Mouse (Mus musculus) stomach, embryonic 16.5 days (tissue): ENCODE measurements around the gene Ncaph. TPM values are rescaled to one million over a fixed set of nuclear protein-coding genes. Genes with fewer than 3 reads are reported as not detected.

Experiments
- ATAC-seq: fragments of 200-750 bp; cut with Nextera tagmentation; 2 replicates; pipeline ENCODE4 v1.8.0; 2017; ENCODE audit warnings: moderate number of reproducible peaks, moderate TSS enrichment; ENCODE audit not compliant: insufficient read depth, low FRiP score
- H3K27ac ChIP-seq: fragments of 300-500 bp; sonication (generic); 2 replicates; pipeline ENCODE4 v1.5.1; 2014; ENCODE audit warnings: low read length
- H3K27me3 ChIP-seq: fragments of 300-500 bp; sonication (generic); 2 replicates; pipeline ENCODE4 v1.6.1; 2014; ENCODE audit warnings: low read length, control low read depth, mixed read lengths; ENCODE audit not compliant: control insufficient read depth, insufficient read depth
- H3K36me3 ChIP-seq: fragments of 300-500 bp; sonication (generic); 2 replicates; pipeline ENCODE4 v1.6.1; 2014; ENCODE audit warnings: low read length; ENCODE audit not compliant: control insufficient read depth, insufficient read depth
- H3K4me1 ChIP-seq: fragments of 300-500 bp; sonication (generic); 2 replicates; pipeline ENCODE4 v1.6.1; 2014; ENCODE audit warnings: low read length, control low read depth, mixed read lengths; ENCODE audit not compliant: control insufficient read depth, insufficient read depth
- H3K4me2 ChIP-seq: fragments of 300-500 bp; sonication (generic); 2 replicates; pipeline ENCODE4 v1.6.1; 2014; ENCODE audit warnings: low read depth, low read length, mixed read lengths
- H3K4me3 ChIP-seq: fragments of 300-500 bp; sonication (generic); replicated peaks from 2 replicates; pipeline ENCODE4 v1.5.1; 2014; ENCODE audit warnings: mild to moderate bottlenecking, low read length
- H3K9ac ChIP-seq: fragments of 300-500 bp; sonication (generic); 2 replicates; pipeline ENCODE4 v1.6.1; 2014; ENCODE audit warnings: low read length
- H3K9me3 ChIP-seq: fragments of 300-500 bp; sonication (generic); replicated peaks from 2 replicates; pipeline ENCODE4 v1.6.1; 2016; ENCODE audit warnings: low read length, control low read depth; ENCODE audit not compliant: control insufficient read depth
- WGBS: fragments of 180-500 bp; shearing (Covaris S2); extraction: QIAGEN DNeasy Blood & Tissue Kit; methylation state at CpG from one replicate; pipeline ENCODE4 v1.1.7; 2014; 5-methylcytosine and 5-hydroxymethylcytosine counted together
- polyA plus RNA-seq: library from polyadenylated mRNA; unstranded; fragments of >200 nt; fragmentation: Nextera tagmentation; extraction: Ambion mirVana; gene quantifications from 2 replicates; pipeline ENCODE4 v1.2.1, GENCODE M21; 2015

Ncaph gene
- polyA plus RNA-seq, 1 experiment from 2014 or later = 66.1 TPM

DNA sequence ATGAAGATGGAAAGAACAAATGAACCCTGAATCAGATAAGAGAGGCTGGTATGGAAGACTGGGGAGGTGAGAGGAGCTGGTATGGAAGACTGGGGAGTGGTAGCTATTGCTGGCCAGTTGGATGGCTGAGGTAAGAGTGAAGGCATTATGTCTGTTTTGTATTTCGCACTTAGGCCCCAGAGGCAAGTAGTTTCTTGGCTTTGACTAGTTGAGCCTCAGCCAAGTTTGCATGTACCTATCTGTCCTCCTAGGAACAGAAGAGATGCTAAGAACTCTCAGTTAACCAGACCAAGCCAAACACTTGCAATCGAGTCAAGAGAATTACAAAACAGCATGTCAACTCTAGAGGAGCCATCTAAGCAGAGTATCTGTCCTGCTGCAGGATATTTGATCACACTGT, 59.6 kb downstream of the Ncaph start:
- H3K27ac ChIP-seq = no peak overlapping the region
- 90% methylated on average over 2 of the region's 2 CpGs for WGBS
- no peak for ATAC-seq

DNA sequence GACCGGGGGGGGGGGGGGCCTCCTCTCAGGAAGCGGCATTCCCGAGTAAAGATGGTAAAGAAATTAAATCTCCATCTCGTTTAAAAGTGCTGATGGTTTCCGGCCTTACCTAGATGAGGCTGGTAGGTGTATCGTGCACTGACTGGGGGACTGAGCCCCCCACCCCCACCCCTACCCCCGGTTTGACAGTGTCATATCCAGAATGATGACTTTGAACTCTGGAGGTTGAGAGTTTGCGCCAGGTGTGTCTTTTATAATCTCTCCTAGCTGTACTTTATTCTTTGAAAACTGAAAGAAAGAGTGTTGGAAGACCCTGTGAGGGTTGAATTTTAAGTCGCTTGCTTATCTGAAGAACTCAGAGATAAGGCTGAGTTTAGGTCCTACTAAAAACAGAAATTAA, 62.9 kb downstream of the Ncaph start:
- no peaks in the 10 kb centered on the region for H3K9me3 ChIP-seq
- peak overlapping the region; percentile 88 for H3K9ac ChIP-seq
- peak overlapping the region; percentile 86 for H3K4me2 ChIP-seq
- ATAC-seq = no peak
- H3K4me1 ChIP-seq = peaks cover 7% of the 10 kb centered on the region; the same call in 1 of the 2 replicates
- H3K4me3 ChIP-seq = peak overlapping the region; percentile 84
- H3K27me3 ChIP-seq = no peaks in the 10 kb centered on the region
- 8% methylated on average over 8 of the region's 9 CpGs for WGBS
- H3K27ac ChIP-seq = peak overlapping the region; percentile 67; the same call in 1 of the 2 replicates
- 0 out of 2 replicates have a peak, but pooled peaks cover 3% of the 10 kb centered on the region for H3K36me3 ChIP-seq

More for the DNA sequence above, 59.6 kb downstream of the Ncaph start:
- H3K4me3 ChIP-seq = no peak overlapping the region
- H3K4me2 ChIP-seq = no peak overlapping the region
- no peaks in the 10 kb centered on the region for H3K9me3 ChIP-seq
- H3K27me3 ChIP-seq = no peaks in the 10 kb centered on the region
- no peak overlapping the region for H3K9ac ChIP-seq
- peaks cover 7% of the 10 kb centered on the region; the same call in 1 of the 2 replicates for H3K4me1 ChIP-seq
- H3K36me3 ChIP-seq = no peaks in the 10 kb centered on the region

DNA sequence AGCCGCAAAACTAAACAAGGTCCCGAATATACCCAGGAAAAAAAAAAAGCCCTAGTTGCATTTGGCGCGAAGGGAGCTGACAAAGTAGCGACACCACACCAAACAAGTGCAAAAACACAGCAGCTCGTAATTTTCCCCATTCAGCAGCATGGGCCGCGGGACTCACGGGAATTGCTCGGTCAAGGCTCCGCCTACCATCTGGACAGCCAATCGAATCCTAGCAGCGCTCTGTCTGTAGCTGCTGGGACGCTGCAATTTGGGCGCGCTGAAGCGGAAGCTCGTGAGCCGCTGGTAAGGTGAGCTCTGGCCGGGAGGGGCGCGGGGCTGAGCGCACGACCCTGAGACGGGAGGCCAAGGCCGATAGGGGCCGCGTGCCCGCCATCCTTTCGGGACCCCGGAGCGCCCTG, 63.3 kb downstream of the Ncaph start, which contains the start of gene Blvra:
Gene Blvra (plus strand): TSS at position 231 of the 407 bp plus-strand sequence.
- ATAC-seq = peak; percentile 99
- H3K4me2 ChIP-seq = peak within 1 kb of the TSS; percentile 86
- 0 out of 2 replicates have a peak, but pooled peaks cover 3% of the 10 kb centered on the region for H3K36me3 ChIP-seq
- H3K27me3 ChIP-seq = no peaks in the 10 kb centered on the region
- H3K9me3 ChIP-seq = no peaks in the 10 kb centered on the region
- under 1% methylated on average over 32 of the region's 32 CpGs for WGBS
- peak within 1 kb of the TSS; percentile 88 for H3K9ac ChIP-seq
- peaks cover 7% of the 10 kb centered on the region; the same call in 1 of the 2 replicates for H3K4me1 ChIP-seq
- H3K4me3 ChIP-seq = peak within 1 kb of the TSS; percentile 84
- peak within 1 kb of the TSS; percentile 67 for H3K27ac ChIP-seq

DNA sequence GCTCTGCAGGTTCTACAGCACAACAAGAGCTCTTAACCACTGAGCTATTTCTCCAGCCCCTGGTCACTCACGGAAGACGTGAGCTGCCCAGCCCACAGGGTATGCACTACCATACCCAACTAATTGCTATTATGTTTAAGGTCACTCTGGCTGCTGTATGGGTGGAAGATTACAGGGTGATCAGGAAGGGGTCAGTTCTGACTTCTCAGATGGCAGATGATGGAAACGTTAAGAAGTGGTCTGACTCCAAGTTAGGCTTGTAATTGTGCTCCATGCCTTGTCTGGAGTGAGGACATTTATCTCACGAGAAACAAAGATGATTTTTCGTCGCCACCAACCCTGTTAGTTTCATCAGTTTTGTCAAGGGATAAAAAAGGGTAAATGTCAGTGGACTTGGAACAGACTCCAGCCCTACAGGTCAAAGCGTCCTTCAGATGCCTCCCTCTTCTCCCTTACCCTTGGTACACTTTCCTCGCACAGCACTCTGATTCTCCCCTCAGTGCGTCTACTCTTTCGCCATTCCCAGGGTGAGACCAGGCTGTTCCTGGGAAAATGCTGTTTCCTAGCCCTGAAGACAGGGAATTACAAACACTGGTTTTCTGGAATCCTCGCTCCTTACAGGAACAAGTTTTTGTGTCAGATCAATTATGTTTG, 63.8 kb downstream of the Ncaph start:
- Histone ChIP-seq H3K4me2 (peak overlapping the region; percentile 78), H3K36me3 (0 out of 2 replicates have a peak, but pooled peaks cover 3% of the 10 kb centered on the region), H3K4me3 (peak overlapping the region; percentile 84), H3K9me3 (no peaks in the 10 kb centered on the region), H3K27me3 (no peaks in the 10 kb centered on the region), H3K9ac (peak overlapping the region; percentile 88), H3K4me1 (peaks cover 7% of the 10 kb centered on the region; the same call in 1 of the 2 replicates), H3K27ac (peak overlapping the region; percentile 57)
- WGBS = 18% methylated on average over 11 of the region's 11 CpGs
- no peak for ATAC-seq

DNA sequence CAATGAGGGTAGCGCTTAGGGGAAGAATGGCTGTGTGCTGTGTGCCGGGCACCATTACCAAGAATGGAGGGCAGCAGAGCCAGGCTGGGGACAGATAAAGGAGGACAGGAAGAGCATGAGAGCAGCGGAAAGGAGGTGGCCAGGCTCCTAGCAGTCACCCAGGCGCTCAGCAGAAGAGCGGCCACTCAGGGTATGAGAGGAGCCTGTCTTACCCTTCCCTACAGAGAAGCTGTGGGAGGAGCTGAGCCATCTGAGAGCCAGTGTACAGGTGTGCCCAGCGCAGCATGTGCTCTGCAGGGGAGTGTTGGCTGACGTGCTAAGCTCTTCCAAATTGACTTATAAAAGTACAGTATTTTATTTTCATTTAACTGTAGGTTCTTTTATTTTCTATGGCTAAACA, 64.9 kb downstream of the Ncaph start:
- Histone ChIP-seq H3K9ac (no peak overlapping the region), H3K4me2 (no peak overlapping the region), H3K9me3 (no peaks in the 10 kb centered on the region), H3K4me1 (peaks cover 7% of the 10 kb centered on the region; the same call in 1 of the 2 replicates), H3K27ac (no peak overlapping the region), H3K36me3 (0 out of 2 replicates have a peak, but pooled peaks cover 3% of the 10 kb centered on the region), H3K27me3 (no peaks in the 10 kb centered on the region), H3K4me3 (no peak overlapping the region)
- ATAC-seq = no peak
- 81% methylated on average over 7 of the region's 7 CpGs for WGBS

DNA sequence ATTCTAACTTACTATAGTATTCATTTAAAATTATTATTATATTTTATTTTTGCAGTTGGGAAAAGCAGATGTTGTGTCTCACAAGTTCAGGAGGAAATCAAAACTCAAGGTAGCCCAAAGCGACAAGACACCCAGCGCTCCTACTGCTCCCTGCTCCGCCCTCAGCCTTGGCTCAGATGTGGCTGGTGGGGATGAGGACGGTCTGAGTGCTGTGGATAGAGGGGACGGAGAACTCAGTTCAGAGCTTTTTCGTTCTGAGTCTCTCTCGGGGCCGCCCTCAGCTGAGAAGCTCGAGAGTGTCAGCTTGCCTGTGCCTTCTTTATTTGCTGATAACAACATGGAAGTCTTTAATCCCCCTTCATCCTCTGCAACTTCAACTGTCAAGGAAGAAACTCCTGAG, 72.3 kb downstream of the Ncaph start:
- Histone ChIP-seq H3K4me3 (no peak overlapping the region), H3K9ac (no peak overlapping the region), H3K9me3 (no peaks in the 10 kb centered on the region), H3K36me3 (peaks cover 7% of the 10 kb centered on the region; the same call in 1 of the 2 replicates), H3K27me3 (no peaks in the 10 kb centered on the region), H3K27ac (no peak overlapping the region), H3K4me2 (no peak overlapping the region), H3K4me1 (no peaks in the 10 kb centered on the region)
- 94% methylated on average over 9 of the region's 9 CpGs for WGBS
- ATAC-seq = no peak

Other genes with a start within 250 kb of the Ncaph start
- gene Sppl2a, start 200.7 kb downstream of the Ncaph start, polyA plus RNA-seq = 48.9 and 58.0 TPM in 2 replicates
- gene Ap4e1, start 125.2 kb downstream of the Ncaph start, polyA plus RNA-seq = 9.9 and 12.7 TPM in 2 replicates
- gene Blvra, start 63.3 kb downstream of the Ncaph start, polyA plus RNA-seq = 52.3 and 52.4 TPM in 2 replicates
- gene Itpripl1, start 9.5 kb upstream of the Ncaph start, polyA plus RNA-seq = 28.0 and 29.7 TPM in 2 replicates
- 1.8 and 2.3 TPM in 2 replicates for gene 1810024B03Rik, start 74.3 kb upstream of the Ncaph start, polyA plus RNA-seq
- 48.1 and 50.8 TPM in 2 replicates for gene Snrnp200, start 74.4 kb upstream of the Ncaph start, polyA plus RNA-seq
- 58.3 and 58.7 TPM in 2 replicates for gene Ciao1, start 113.9 kb upstream of the Ncaph start, polyA plus RNA-seq
- gene Tmem127, start 114.0 kb upstream of the Ncaph start, polyA plus RNA-seq = 24.5 and 25.0 TPM in 2 replicates
- 58.8 and 59.4 TPM in 2 replicates for gene Stard7, start 136.3 kb upstream of the Ncaph start, polyA plus RNA-seq
- 2.5 and 2.9 TPM in 2 replicates for gene Dusp2, start 202.2 kb upstream of the Ncaph start, polyA plus RNA-seq
- gene Astl, start 204.7 kb upstream of the Ncaph start, polyA plus RNA-seq = not detected in 2 replicates
- gene Adra2b, start 229.3 kb upstream of the Ncaph start, polyA plus RNA-seq = 2.4 and 3.6 TPM in 2 replicates